Mouse (Mus musculus) C2C12 (cell line): ENCODE data around the gene Spata32.
"Not testable (repeated sequence)": the region's sequence is repeated elsewhere in the genome, so short reads cannot be mapped to it uniquely, and the experiment has no call there.

Experiments used
- CTCF ChIP-seq: IDR thresholded peaks from one replicate; pipeline ENCODE4 v1.5.1; 2011; ENCODE audit not compliant: control insufficient read depth, insufficient read depth, insufficient read length
- MYOG ChIP-seq: IDR thresholded peaks from one replicate; pipeline ENCODE4 v1.6.1; 2011; ENCODE audit not compliant: control insufficient read depth, insufficient read length; ENCODE audit errors: extremely low read depth
- USF1 ChIP-seq: IDR thresholded peaks from one replicate; pipeline ENCODE4 v1.6.1; 2011; ENCODE audit warnings: low read depth, mild to moderate bottlenecking, control low read depth, moderate library complexity

GRCm38 (mm10) chr11:103222718-103223117, 4.5 kb upstream of the Spata32 start:
- not testable (repeated sequence) for TF ChIP-seq USF1, CTCF, MYOG
